Mouse (Mus musculus): ENCODE results near the gene Clic3. TPM values are rescaled to one million over a fixed set of nuclear protein-coding genes. Genes with fewer than 3 reads are reported as not detected.

Clic3 gene
- total and polyA plus RNA-seq, 3 experiments = 0.30 to 0.71 TPM; not detected in 1

GRCm38 (mm10) chr2:25500071-25500575 lies 43.5 kb downstream of the Clic3 start:
- TF ChIP-seq MEF2A (IDR thresholded peaks at IDR 0.05; ENCODE audit: borderline replicate concordance, low read depth, low read length) = no peak
- no peak for TF ChIP-seq UBTF (IDR thresholded peaks at IDR 0.05; ENCODE audit: low read depth, low read length)
- no peak for TF ChIP-seq ZC3H11A (IDR thresholded peaks at IDR 0.05; ENCODE audit: low read depth, low read length)
- no peak for TF ChIP-seq NELFE (IDR thresholded peaks at IDR 0.05; ENCODE audit: low read depth, low read length)
- TF ChIP-seq POLR2AphosphoS2 (IDR thresholded peaks at IDR 0.05; ENCODE audit: low read depth, low read length) = no peak
- TF ChIP-seq IRF4 (IDR thresholded peaks at IDR 0.05; ENCODE audit: low read depth, low read length) = no peak
- no peak for TF ChIP-seq MYC (IDR thresholded peaks at IDR 0.05; ENCODE audit: low read depth, low read length)
- no peak for TF ChIP-seq EP300 (IDR thresholded peaks at IDR 0.05; ENCODE audit: low read length)
- Histone ChIP-seq H3K9ac (ENCODE audit: insufficient read depth, low read depth) (0 out of 2 replicates have a peak overlapping the region, but pooled peaks have one; percentile 25), H3K27ac (ENCODE audit: insufficient read depth, low read depth) (0 out of 2 replicates have a peak overlapping the region, but pooled peaks have one; percentile 3), H3K9me3 (replicated peaks; ENCODE audit: low read length) (no peaks in the 10 kb centered on the region), H3K4me1 (ENCODE audit: control insufficient read depth in 1 of 2, insufficient read depth in 2 of 2) (peaks cover 15 to 40% of the 10 kb centered on the region in 2 experiments), H3K4me2 (ENCODE audit: insufficient read depth, low read depth, poor library complexity, severe bottlenecking) (peak overlapping the region; percentile 40; the same call in 1 of the 2 replicates), H3K27me3 (replicated peaks) (no peaks in the 10 kb centered on the region), H3K4me3 (replicated peaks in 1 of 3; ENCODE audit: low read depth in 2 of 3, low read length in 2 of 3, poor library complexity in 1 of 3) (peak overlapping the region in 2 of 3 experiments; percentile 57 to 70), H3K79me2 (replicated peaks; ENCODE audit: control insufficient read depth, extremely low read depth, insufficient read depth, poor library complexity, severe bottlenecking) (peaks cover 8% of the 10 kb centered on the region; the same call in 1 of the 2 replicates), H3K36me3 (replicated peaks in 1 of 2; ENCODE audit: control insufficient read depth in 1 of 2, insufficient read depth in 1 of 2, low read length in 1 of 2) (peaks cover 29 to 33% of the 10 kb centered on the region in 2 experiments)
- DNase-seq (ENCODE audit: extremely low read depth) = no peak
- in situ Hi-C loops (cut with MboI; ENCODE audit: low pct_ligation_motif_present, low pct_unique_long_range_greater_than_20kb, low sequenced_read_pairs) (no loop called here), dilution Hi-C loops (cut with MboI; ENCODE audit: extremely low pct_ligation_motif_present, extremely low pct_unique_long_range_greater_than_20kb, low sequenced_read_pairs) (no loop called here)

- peak; percentile 97 for DNase-seq (ENCODE audit: extremely low read depth)
- Histone ChIP-seq H3K27ac (ENCODE audit: insufficient read depth, low read depth) (peak within 1 kb of the TSS; percentile 51), H3K4me2 (ENCODE audit: insufficient read depth, low read depth, poor library complexity, severe bottlenecking) (peak within 1 kb of the TSS; percentile 68), H3K4me1 (ENCODE audit: control insufficient read depth in 1 of 2, insufficient read depth in 2 of 2) (peaks cover 15 to 40% of the 10 kb centered on the region in 2 experiments), H3K27me3 (replicated peaks) (no peaks in the 10 kb centered on the region), H3K79me2 (replicated peaks; ENCODE audit: control insufficient read depth, extremely low read depth, insufficient read depth, poor library complexity, severe bottlenecking) (peaks cover 8% of the 10 kb centered on the region; the same call in 1 of the 2 replicates), H3K36me3 (replicated peaks in 1 of 2; ENCODE audit: control insufficient read depth in 1 of 2, insufficient read depth in 1 of 2, low read length in 1 of 2) (peaks cover 32 to 40% of the 10 kb centered on the region in 2 experiments), H3K9ac (ENCODE audit: insufficient read depth, low read depth) (peak within 1 kb of the TSS; percentile 92), H3K4me3 (replicated peaks in 1 of 3; ENCODE audit: low read depth in 2 of 3, low read length in 2 of 3, poor library complexity in 1 of 3) (peak within 1 kb of the TSS; percentile 70 to 99 (median 93)), H3K9me3 (replicated peaks; ENCODE audit: low read length) (no peaks in the 10 kb centered on the region)
- in situ Hi-C loops (cut with MboI; ENCODE audit: low pct_ligation_motif_present, low pct_unique_long_range_greater_than_20kb, low sequenced_read_pairs) = no loop called here
- dilution Hi-C loops (cut with MboI; ENCODE audit: extremely low pct_ligation_motif_present, extremely low pct_unique_long_range_greater_than_20kb, low sequenced_read_pairs) = no loop called here
- no peak for TF ChIP-seq RAD21 (IDR thresholded peaks at IDR 0.05; ENCODE audit: low read depth, low read length)
- TF ChIP-seq HCFC1 (IDR thresholded peaks at IDR 0.05; ENCODE audit: low read depth, low read length) = peak; percentile 89
- peak; percentile 88 for TF ChIP-seq ELF1 (IDR thresholded peaks at IDR 0.05; ENCODE audit: low read depth, low read length)
- peak; percentile 91 for TF ChIP-seq MXI1 (IDR thresholded peaks at IDR 0.05; ENCODE audit: low read depth, low read length)
- 0 out of 2 replicates have a peak, but pooled peaks have one; percentile 7 for TF ChIP-seq BHLHE40 (IDR thresholded peaks at IDR 0.05; ENCODE audit: low read depth, low read length)
- TF ChIP-seq CTCF (conservative IDR thresholded peaks at IDR 0.05 in 1 of 2, IDR thresholded peaks at IDR 0.05 in 1 of 2; ENCODE audit: low read depth in 2 of 2, low read length in 2 of 2) = no peak
- peak; percentile 86 for TF ChIP-seq POLR2A (IDR thresholded peaks at IDR 0.05; ENCODE audit: low read depth, low read length)
- no peak for TF ChIP-seq RCOR1 (conservative IDR thresholded peaks at IDR 0.05; ENCODE audit: low read depth, low read length)
- TF ChIP-seq POLR2AphosphoS2 (IDR thresholded peaks at IDR 0.05; ENCODE audit: low read depth, low read length) = peak; percentile 90; the same call in 1 of the 2 replicates
- TF ChIP-seq PAX5 (IDR thresholded peaks at IDR 0.05; ENCODE audit: low read length) = no peak
- TF ChIP-seq ZMIZ1 (IDR thresholded peaks at IDR 0.05; ENCODE audit: low read depth, low read length) = peak; percentile 83
- TF ChIP-seq NRF1 (IDR thresholded peaks at IDR 0.05; ENCODE audit: low read depth, low read length) = peak; percentile 88
- TF ChIP-seq ZNF384 (IDR thresholded peaks at IDR 0.05; ENCODE audit: low read depth, low read length) = no peak
- TF ChIP-seq KAT2A (IDR thresholded peaks at IDR 0.05; ENCODE audit: insufficient replicate concordance, low read length) = peak; percentile 63; the same call in 1 of the 2 replicates
- TF ChIP-seq TBP (conservative IDR thresholded peaks at IDR 0.05; ENCODE audit: low read depth, low read length) = 0 out of 2 replicates have a peak, but pooled peaks have one; percentile 38
- no peak for TF ChIP-seq CHD1 (IDR thresholded peaks at IDR 0.05; ENCODE audit: low read depth, low read length)
- no peak for TF ChIP-seq JUN (IDR thresholded peaks at IDR 0.05; ENCODE audit: insufficient read depth, low read depth, low read length)
- TF ChIP-seq CHD2 (IDR thresholded peaks at IDR 0.05; ENCODE audit: low read length) = no peak; the same call in 1 of the 2 replicates
- no peak for TF ChIP-seq ZC3H11A (IDR thresholded peaks at IDR 0.05; ENCODE audit: low read depth, low read length)
- no peak for TF ChIP-seq E2F4 (IDR thresholded peaks at IDR 0.05; ENCODE audit: insufficient replicate concordance, low read depth, low read length)
- TF ChIP-seq USF2 (conservative IDR thresholded peaks at IDR 0.05; ENCODE audit: low read depth, low read length) = no peak
- peak; percentile 75 for TF ChIP-seq TCF12 (IDR thresholded peaks at IDR 0.05; ENCODE audit: low read depth, low read length)
- peak; percentile 84 for TF ChIP-seq NELFE (IDR thresholded peaks at IDR 0.05; ENCODE audit: low read depth, low read length)
- TF ChIP-seq SMC3 (IDR thresholded peaks at IDR 0.05; ENCODE audit: low read depth, low read length) = no peak
- no peak for TF ChIP-seq MAFK (IDR thresholded peaks at IDR 0.05; ENCODE audit: insufficient replicate concordance, low read length)
Measured at GRCm38 (mm10) chr2:25500576-25501405, 44.2 kb downstream of the Clic3 start, which contains the start of gene Fbxw5. TSS of gene Fbxw5 (plus strand) at chr2:25500750.

Measured in CH12.LX (cell line).